Mouse (Mus musculus) ES-Bruce4 (cell line): Measurements from ENCODE around the gene Rmdn2.

Source experiments
- EP300 ChIP-seq: IDR thresholded peaks from 2 replicates; pipeline ENCODE4 v1.6.1; 2011; ENCODE audit warnings: low read depth, low read length; ENCODE audit not compliant: insufficient read depth
- POLR2A ChIP-seq: IDR thresholded peaks from one replicate; pipeline ENCODE4 v1.8.1; 2011; ENCODE audit warnings: low read length; ENCODE audit not compliant: insufficient read depth

GRCm38 (mm10) chr17:79742635-79743034, 131.0 kb downstream of the Rmdn2 start:
- TF ChIP-seq POLR2A (no peak), EP300 (no peak)
